Mouse (Mus musculus) liver, embryonic 16.5 days (tissue): Measurements from ENCODE around the gene Kif27. TPM values are rescaled to one million over a fixed set of nuclear protein-coding genes. Genes with fewer than 3 reads are reported as not detected.
A peak's percentile ranks its signal among the peaks of the same experiment; 100 is the strongest.
"Not testable (repeated sequence)": the region's sequence is repeated elsewhere in the genome, so short reads cannot be mapped to it uniquely, and the experiment has no call there.

Source experiments
- ATAC-seq: fragments of 200-750 bp; cut with Nextera tagmentation; 2 replicates; pipeline ENCODE4 v1.8.0; 2017; ENCODE audit warnings: low read depth, mild to moderate bottlenecking, moderate number of reproducible peaks, moderate library complexity
- H3K27ac ChIP-seq: fragments of 300-500 bp; sonication (generic); 2 replicates; pipeline ENCODE4 v1.5.1; 2014; ENCODE audit warnings: mild to moderate bottlenecking, low read length
- H3K27me3 ChIP-seq: fragments of 300-500 bp; sonication (generic); 2 replicates; pipeline ENCODE4 v1.6.1; 2014; ENCODE audit warnings: low read depth, low read length, mixed read lengths; ENCODE audit not compliant: control insufficient read depth, insufficient read depth
- H3K36me3 ChIP-seq: fragments of 300-500 bp; sonication (generic); 2 replicates; pipeline ENCODE4 v1.6.1; 2014; ENCODE audit warnings: mild to moderate bottlenecking; ENCODE audit not compliant: control insufficient read depth, insufficient read depth
- H3K4me1 ChIP-seq: fragments of 300-500 bp; sonication (generic); 2 replicates; pipeline ENCODE4 v1.6.1; 2014; ENCODE audit warnings: low read depth, low read length, mixed read lengths; ENCODE audit not compliant: control insufficient read depth
- H3K4me2 ChIP-seq: fragments of 300-500 bp; sonication (generic); 2 replicates; pipeline ENCODE4 v1.6.1; 2014; ENCODE audit warnings: low read depth, low read length, mixed read lengths
- H3K4me3 ChIP-seq: fragments of 300-500 bp; sonication (generic); 2 replicates; pipeline ENCODE4 v1.5.1; 2014; ENCODE audit warnings: low read depth, mild to moderate bottlenecking, low read length
- H3K9ac ChIP-seq: fragments of 300-500 bp; sonication (generic); 2 replicates; pipeline ENCODE4 v1.6.1; 2014; ENCODE audit warnings: low read depth, low read length
- H3K9me3 ChIP-seq: fragments of 300-500 bp; sonication (generic); replicated peaks from 2 replicates; pipeline ENCODE4 v1.6.1; 2016; ENCODE audit warnings: low read length; ENCODE audit not compliant: control insufficient read depth
- WGBS: fragments of 180-500 bp; shearing (Covaris S2); extraction: QIAGEN DNeasy Blood & Tissue Kit; methylation state at CpG from one replicate; pipeline ENCODE4 v1.1.7; 2014; ENCODE audit not compliant: insufficient replicate concordance; 5-methylcytosine and 5-hydroxymethylcytosine counted together
- polyA plus RNA-seq: library from polyadenylated mRNA; unstranded; fragments of >200 nt; fragmentation: Nextera tagmentation; extraction: Ambion mirVana; gene quantifications from 2 replicates; pipeline ENCODE4 v1.2.1, GENCODE M21; 2015

Gene Kif27
- polyA plus RNA-seq, 1 experiment from 2014 or later = 0.02 TPM

DNA sequence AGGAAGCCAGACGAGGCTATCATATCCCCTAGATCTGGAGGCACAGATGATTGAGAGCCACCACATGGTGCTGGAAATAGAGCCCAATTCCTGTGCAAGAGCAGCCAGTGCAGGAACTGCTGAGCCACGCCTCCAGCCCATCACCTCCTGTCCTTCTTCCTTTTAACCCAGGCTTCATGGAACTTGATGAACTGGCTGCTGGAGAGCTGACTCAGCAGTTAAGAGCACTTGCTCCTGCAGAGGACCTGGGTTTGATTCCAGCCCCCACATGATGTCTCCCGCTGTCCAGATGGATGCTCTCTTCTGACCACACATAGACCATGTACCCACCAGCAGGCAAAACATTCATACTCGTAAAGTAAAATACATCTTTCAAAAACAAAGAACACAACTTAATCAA, 9.9 kb upstream of the Kif27 start:
- Histone ChIP-seq H3K4me3 (no peak overlapping the region), H3K9ac (no peak overlapping the region), H3K36me3 (no peaks in the 10 kb centered on the region), H3K9me3 (no peaks in the 10 kb centered on the region), H3K4me2 (no peak overlapping the region), H3K4me1 (no peaks in the 10 kb centered on the region), H3K27ac (no peak overlapping the region), H3K27me3 (no peaks in the 10 kb centered on the region)
- WGBS = 46% methylated on average over 4 of the region's 4 CpGs
- no peak for ATAC-seq

GRCm38 (mm10) chr13:58367641-58368040, 8.7 kb upstream of the Kif27 start:
- Histone ChIP-seq H3K4me3 (no peak overlapping the region), H3K9ac (no peak overlapping the region), H3K27me3 (no peaks in the 10 kb centered on the region), H3K4me2 (no peak overlapping the region), H3K36me3 (no peaks in the 10 kb centered on the region), H3K27ac (no peak overlapping the region), H3K9me3 (no peaks in the 10 kb centered on the region), H3K4me1 (no peaks in the 10 kb centered on the region)
- 41% methylated on average over 1 of the region's 1 CpGs for WGBS
- no peak for ATAC-seq

DNA sequence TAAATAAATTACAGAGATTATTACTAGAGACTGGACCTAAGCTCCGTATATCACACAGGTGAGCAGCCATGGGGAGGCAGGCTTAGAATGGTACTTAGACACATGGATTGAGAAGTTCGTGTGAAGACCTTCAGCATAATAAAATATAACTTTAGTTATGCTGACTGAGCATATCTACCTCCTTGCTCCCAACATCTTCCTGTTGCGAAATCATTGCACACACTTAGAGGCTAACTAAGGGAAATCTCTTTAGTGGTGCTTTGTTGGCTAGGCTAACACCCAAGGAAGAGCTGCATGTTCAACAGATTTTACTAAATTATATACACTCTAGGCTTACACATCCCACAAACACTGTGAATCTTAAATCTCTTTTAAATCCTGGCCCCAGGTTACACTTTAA, 7.5 kb upstream of the Kif27 start:
- H3K27me3 ChIP-seq = no peaks in the 10 kb centered on the region
- no peaks in the 10 kb centered on the region for H3K4me1 ChIP-seq
- no peak overlapping the region for H3K4me3 ChIP-seq
- H3K36me3 ChIP-seq = no peaks in the 10 kb centered on the region
- no peak overlapping the region for H3K9ac ChIP-seq
- ATAC-seq = no peak
- WGBS = 66% methylated on average over 3 of the region's 3 CpGs
- H3K4me2 ChIP-seq = no peak overlapping the region
- H3K27ac ChIP-seq = no peak overlapping the region
- no peaks in the 10 kb centered on the region for H3K9me3 ChIP-seq

- H3K27me3 ChIP-seq, H3K9me3 ChIP-seq, H3K4me3 ChIP-seq, ATAC-seq, H3K4me2 ChIP-seq, H3K4me1 ChIP-seq, H3K27ac ChIP-seq, H3K36me3 ChIP-seq, H3K9ac ChIP-seq: not testable (repeated sequence)
- WGBS = 71% methylated on average over 8 of the region's 8 CpGs
These were observed 6.3 kb upstream of the Kif27 start for GRCm38 (mm10) chr13:58365179-58365578.

DNA sequence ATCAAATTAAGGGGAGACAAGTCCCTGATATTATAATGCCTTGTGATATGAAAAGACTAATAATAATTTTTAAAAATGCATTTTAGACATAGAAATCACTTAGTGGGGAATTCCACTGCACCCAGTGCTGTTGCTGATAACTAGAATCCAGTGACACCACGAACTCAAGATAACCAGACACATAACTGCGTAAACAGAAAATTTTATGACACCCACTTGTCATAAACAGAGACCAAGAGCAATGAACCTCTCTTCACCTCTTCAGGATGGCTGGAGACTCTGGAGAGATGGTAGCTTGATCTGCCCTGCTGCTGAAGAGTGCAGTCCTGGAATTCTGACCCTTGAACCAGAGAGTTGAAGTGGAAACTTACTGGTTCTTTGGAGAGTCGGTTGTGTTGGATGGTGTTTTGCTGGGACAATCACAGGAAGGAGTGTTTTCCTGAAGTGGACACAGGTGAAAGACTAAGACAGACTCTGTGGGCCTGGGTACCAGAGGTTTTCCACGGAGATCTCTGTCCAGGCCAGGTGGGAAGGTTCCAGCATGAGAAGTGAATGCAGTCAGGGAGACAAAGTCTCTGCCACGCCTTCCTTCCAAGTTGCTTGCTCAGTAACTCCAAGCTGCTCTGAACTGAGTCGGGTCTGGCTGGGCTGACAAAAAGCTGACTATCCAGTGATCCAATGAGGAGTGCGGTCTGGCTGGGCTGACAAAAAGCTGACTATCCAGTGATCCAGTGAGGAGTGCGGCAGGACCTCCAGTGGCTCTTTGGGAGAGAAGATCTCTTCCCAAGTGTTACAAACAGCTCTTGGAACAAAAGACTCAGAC, 5.6 kb upstream of the Kif27 start:
- no peaks in the 10 kb centered on the region for H3K4me1 ChIP-seq
- no peak for ATAC-seq
- 53% methylated on average over 8 of the region's 8 CpGs for WGBS
- no peak overlapping the region for H3K27ac ChIP-seq
- H3K4me2 ChIP-seq = no peak overlapping the region
- no peak overlapping the region for H3K9ac ChIP-seq
- no peaks in the 10 kb centered on the region for H3K27me3 ChIP-seq
- H3K36me3 ChIP-seq = no peaks in the 10 kb centered on the region
- H3K4me3 ChIP-seq = no peak overlapping the region
- H3K9me3 ChIP-seq = no peaks in the 10 kb centered on the region

DNA sequence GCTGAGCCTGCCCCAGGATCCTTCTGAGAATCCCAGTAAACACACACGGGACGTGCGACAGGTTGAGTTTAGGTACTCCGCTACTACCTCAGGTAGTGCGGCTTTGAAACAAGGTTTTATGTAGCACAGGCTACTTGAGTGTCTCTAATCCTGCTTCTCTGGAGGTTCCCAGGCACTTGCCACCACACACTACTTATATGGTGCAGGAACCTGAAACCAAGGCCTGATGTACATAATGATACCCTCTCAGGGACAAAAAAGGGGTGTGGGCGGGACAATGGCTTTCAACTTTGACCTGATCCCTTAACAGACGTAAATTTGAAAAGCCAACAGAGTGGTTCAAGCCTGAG, 357 bp upstream of the Kif27 start:
- WGBS = 9% methylated on average over 7 of the region's 7 CpGs
- peak; percentile 25 for ATAC-seq
- Histone ChIP-seq H3K4me1 (peaks cover 9% of the 10 kb centered on the region), H3K9ac (peak overlapping the region; percentile 48), H3K27ac (peak overlapping the region; percentile 72), H3K9me3 (no peaks in the 10 kb centered on the region), H3K4me3 (peak overlapping the region; percentile 70), H3K36me3 (no peaks in the 10 kb centered on the region), H3K27me3 (peaks cover 4% of the 10 kb centered on the region), H3K4me2 (peak overlapping the region; percentile 98)

DNA sequence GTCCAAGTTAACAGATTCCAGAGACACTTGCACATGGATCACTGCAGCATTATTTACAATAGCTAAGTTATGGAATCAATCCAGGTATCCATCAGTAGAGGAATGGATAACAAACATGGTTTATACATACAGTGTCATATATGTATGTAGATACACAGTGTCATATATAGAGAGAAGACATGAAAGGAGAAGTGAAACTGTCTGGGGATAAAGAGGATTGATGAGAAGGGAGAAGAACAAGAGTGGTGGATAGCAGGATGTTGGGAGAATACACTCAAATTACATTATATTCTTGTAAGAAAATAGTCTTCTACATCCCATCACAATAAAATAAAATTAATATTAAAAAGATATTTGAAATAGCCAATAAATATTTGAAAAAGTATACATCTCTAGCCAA, 5.9 kb downstream of the Kif27 start:
- no peaks in the 10 kb centered on the region for H3K36me3 ChIP-seq
- H3K4me1 ChIP-seq = no peaks in the 10 kb centered on the region
- H3K27me3 ChIP-seq = peaks cover 3% of the 10 kb centered on the region
- no peaks in the 10 kb centered on the region for H3K9me3 ChIP-seq
- H3K27ac ChIP-seq = no peak overlapping the region
- ATAC-seq = no peak
- H3K4me3 ChIP-seq = no peak overlapping the region
- H3K9ac ChIP-seq = no peak overlapping the region
- no peak overlapping the region for H3K4me2 ChIP-seq

DNA sequence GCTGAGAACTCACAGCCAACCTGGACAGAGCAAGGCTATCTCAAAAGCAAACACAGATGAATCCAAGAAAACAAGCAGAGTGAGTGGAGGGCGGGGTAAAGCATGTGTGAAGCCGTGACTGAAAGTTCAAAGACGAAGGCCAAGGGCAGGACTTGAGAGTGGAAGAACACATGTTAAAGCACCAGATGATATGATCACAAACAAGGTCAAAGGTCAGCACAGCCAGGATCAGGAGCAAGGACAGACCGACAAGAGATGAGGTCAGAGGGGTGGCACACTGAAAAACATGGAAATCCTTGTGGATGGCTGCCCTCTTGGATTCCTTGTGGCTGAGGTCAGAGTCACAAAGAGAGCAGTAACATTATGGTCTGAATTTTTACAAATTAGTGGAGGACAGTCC, 8.3 kb downstream of the Kif27 start:
- 50% methylated on average over 4 of the region's 4 CpGs for WGBS
- Histone ChIP-seq H3K9ac (no peak overlapping the region), H3K27me3 (no peaks in the 10 kb centered on the region), H3K9me3 (no peaks in the 10 kb centered on the region), H3K4me1 (no peaks in the 10 kb centered on the region), H3K27ac (no peak overlapping the region), H3K36me3 (no peaks in the 10 kb centered on the region), H3K4me3 (no peak overlapping the region), H3K4me2 (no peak overlapping the region)
- no peak for ATAC-seq

DNA sequence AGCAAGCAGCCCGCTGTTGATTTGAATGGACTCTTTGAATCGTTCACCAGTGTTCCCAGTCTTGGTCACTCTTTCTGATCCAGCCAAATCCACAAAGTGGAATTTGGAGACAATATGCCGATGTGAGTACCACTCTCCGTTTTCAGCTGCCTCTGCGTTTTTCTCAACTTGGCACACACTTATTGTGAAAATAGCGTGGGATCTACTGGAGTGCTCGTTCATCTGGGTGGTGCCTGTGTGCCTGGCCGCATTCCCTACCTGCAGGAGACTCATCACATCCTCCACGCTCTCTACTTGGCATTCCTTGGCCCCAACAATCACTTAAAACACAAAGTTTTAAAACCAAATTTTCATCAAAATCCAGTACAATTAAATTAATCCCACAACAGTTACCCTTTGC, 14.4 kb downstream of the Kif27 start:
- no peak for ATAC-seq
- Histone ChIP-seq H3K9me3 (no peaks in the 10 kb centered on the region), H3K36me3 (no peaks in the 10 kb centered on the region), H3K27ac (no peak overlapping the region), H3K4me3 (no peak overlapping the region), H3K9ac (no peak overlapping the region), H3K4me1 (no peaks in the 10 kb centered on the region), H3K4me2 (no peak overlapping the region), H3K27me3 (no peaks in the 10 kb centered on the region)
- WGBS = 65% methylated on average over 9 of the region's 9 CpGs
